12 mouse cellular contexts compared by ENCODE assay signal in the genomic region with DNA sequence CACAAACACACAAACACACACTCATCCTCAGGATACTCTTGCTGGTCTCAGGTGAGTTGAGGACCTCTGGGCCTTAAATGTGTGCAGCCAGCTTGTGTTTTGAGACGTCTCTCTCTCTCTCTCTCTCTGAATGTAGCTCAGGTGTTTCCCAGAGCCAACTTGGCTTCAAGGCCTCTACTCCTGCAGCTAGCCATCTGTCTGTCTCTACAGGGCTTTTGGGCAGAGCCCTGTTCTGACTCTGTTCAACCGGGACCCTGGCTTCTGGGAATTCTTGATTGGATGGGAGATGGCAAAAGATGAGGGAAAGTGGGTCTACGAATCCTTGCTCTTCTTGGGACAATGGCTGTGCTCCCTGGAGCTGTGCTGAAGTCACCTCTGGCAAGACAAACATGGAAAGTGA.
"Had no signal": no experiment of that assay in that cellular context is flagged by ENCODE, and none has a peak within 500 bp of the region (broad histone marks: within the 10 kb centered on the region; RNA-seq: fewer than 3 reads in every experiment).

No protein-coding gene starts in this region.

- DNase-seq: kidney, postnatal 25 days; layer of hippocampus, adult 9-11 months; liver; lung, adult 18-20 months; lung, postnatal 10 days; lung, postnatal 36 days; midbrain, embryonic 14.5 days; right cerebral cortex, adult 18-20 months; right cerebral cortex, postnatal 14 days; right cerebral cortex, postnatal 4 days; thymus, postnatal 4 days had no signal

- ATAC-seq: liver, embryonic 12.5 days had no signal
